Mouse (Mus musculus) neutrophil, adult 5-6 weeks (primary cell): ENCODE measurements around the gene Dop1a. TPM values are rescaled to one million over a fixed set of nuclear protein-coding genes. Genes with fewer than 3 reads are reported as not detected.

Experiments used
- ATAC-seq: fragments of 151-379, 151-347 bp; 2 replicates; pipeline ENCODE4 v1.8.0; 2017; ENCODE audit warnings: mild to moderate bottlenecking, moderate TSS enrichment; ENCODE audit not compliant: insufficient number of reproducible peaks, poor library complexity, low FRiP score, severe bottlenecking; ENCODE audit errors: extremely low read depth
- total RNA-seq: library from RNA; stranded (forward); fragments of 200-1000 nt; gene quantifications from 2 replicates; pipeline ENCODE4 v1.2.3, GENCODE M21; 2017

Dop1a gene
- total RNA-seq, 1 experiment from 2014 or later = 57.7 TPM

- no peak for ATAC-seq
Measured at GRCm38 (mm10) chr9:86491740-86492139, 24.8 kb downstream of the Dop1a start.

GRCm38 (mm10) chr9:86496261-86496660 lies 29.3 kb downstream of the Dop1a start:
- no peak for ATAC-seq

- no peak for ATAC-seq
Measured at GRCm38 (mm10) chr9:86499083-86499482, 32.1 kb downstream of the Dop1a start.

GRCm38 (mm10) chr9:86507437-86507836 lies 40.5 kb downstream of the Dop1a start:
- ATAC-seq = no peak

- no peak for ATAC-seq
Measured at GRCm38 (mm10) chr9:86513733-86514132, 46.8 kb downstream of the Dop1a start.

GRCm38 (mm10) chr9:86514390-86514789 lies 47.4 kb downstream of the Dop1a start:
- no peak for ATAC-seq

GRCm38 (mm10) chr9:86514798-86515197 lies 47.8 kb downstream of the Dop1a start:
- ATAC-seq = no peak

GRCm38 (mm10) chr9:86522335-86522734 lies 55.4 kb downstream of the Dop1a start:
- ATAC-seq = no peak

GRCm38 (mm10) chr9:86525600-86525999 lies 58.6 kb downstream of the Dop1a start:
- no peak for ATAC-seq

- no peak for ATAC-seq
Measured at GRCm38 (mm10) chr9:86534071-86534470, 67.1 kb downstream of the Dop1a start.

GRCm38 (mm10) chr9:86543451-86543850 lies 76.5 kb downstream of the Dop1a start:
- ATAC-seq = no peak

GRCm38 (mm10) chr9:86544559-86544958 lies 77.6 kb downstream of the Dop1a start:
- ATAC-seq = no peak

- ATAC-seq = no peak
Measured at GRCm38 (mm10) chr9:86549637-86550162, 82.7 kb downstream of the Dop1a start.

GRCm38 (mm10) chr9:86550717-86551116 lies 83.8 kb downstream of the Dop1a start:
- no peak for ATAC-seq

GRCm38 (mm10) chr9:86553886-86554285 lies 86.9 kb downstream of the Dop1a start:
- ATAC-seq = no peak

- no peak for ATAC-seq
Measured at GRCm38 (mm10) chr9:86554641-86555040, 87.7 kb downstream of the Dop1a start.

- ATAC-seq = no peak
Measured at GRCm38 (mm10) chr9:86560543-86560942, 93.6 kb downstream of the Dop1a start.

- no peak for ATAC-seq
Measured at GRCm38 (mm10) chr9:86569314-86569910, 102.5 kb downstream of the Dop1a start.

GRCm38 (mm10) chr9:86570261-86570890 lies 103.4 kb downstream of the Dop1a start:
- ATAC-seq = no peak

GRCm38 (mm10) chr9:86570946-86571345 lies 104.0 kb downstream of the Dop1a start:
- no peak for ATAC-seq
